7 mouse cellular contexts compared by ENCODE assay signal in the genomic region with DNA sequence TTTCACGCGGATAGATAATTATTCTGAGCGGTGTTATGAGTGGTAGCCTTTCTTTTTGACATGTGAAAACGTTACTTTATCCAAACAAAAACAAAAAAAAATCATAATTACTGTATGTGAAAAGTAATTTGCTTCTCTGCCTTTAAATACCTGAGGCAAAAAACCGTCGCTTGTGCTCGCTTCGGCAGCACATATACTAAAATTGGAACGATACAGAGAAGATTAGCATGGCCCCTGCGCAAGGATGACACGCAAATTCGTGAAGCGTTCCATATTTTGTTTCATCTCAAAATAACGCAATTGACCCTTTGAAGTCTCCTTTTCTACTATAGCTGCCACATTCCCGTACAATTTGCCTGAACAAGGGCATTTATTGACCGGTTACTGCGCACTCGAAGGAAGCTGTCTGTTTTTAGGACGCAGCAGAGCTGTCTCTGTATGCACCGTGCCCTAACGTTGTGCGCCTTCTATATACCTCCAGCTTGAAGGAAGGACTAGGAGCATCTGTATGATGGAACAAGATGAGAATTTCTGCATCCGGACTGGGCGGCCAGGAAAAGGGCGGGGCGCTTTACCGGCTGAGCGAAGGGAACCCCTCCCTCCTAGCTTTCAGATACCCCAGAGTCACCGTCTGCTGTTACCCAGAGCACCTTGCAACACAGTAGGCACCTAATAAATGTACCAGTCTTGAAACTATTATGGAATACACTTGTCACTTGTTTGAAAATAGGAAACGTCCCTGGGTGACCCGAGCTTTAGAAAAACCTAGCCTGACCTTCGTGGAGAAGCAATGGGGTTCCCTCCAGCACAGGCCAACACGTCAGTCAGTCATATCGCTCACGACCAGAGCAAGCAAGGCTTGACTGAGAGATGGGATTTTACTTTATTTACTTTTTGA. TPM values are rescaled to one million over a fixed set of nuclear protein-coding genes. Genes with fewer than 3 reads are reported as not detected.
DNase-seq lines count a peak whose midpoint lies in the region; ATAC-seq lines count a peak whose summit lies in the region.

No protein-coding gene starts in this region.

- 3% methylated on average over 35 of the region's 35 CpGs for WGBS in hindbrain, embryonic 15.5 days

- peak overlapping the region; percentile 64 for H3K9ac ChIP-seq in hindbrain, embryonic 15.5 days

- no peaks in the 10 kb centered on the region for H3K36me3 ChIP-seq in hindbrain, embryonic 15.5 days

- no peaks in the 10 kb centered on the region for H3K9me3 ChIP-seq in hindbrain, embryonic 15.5 days

- H3K4me1 ChIP-seq in hindbrain, embryonic 15.5 days (replicated peaks), result peaks cover 54% of the 10 kb centered on the region

- peak overlapping the region; percentile 56 for H3K4me3 ChIP-seq in hindbrain, embryonic 15.5 days

- peak overlapping the region; percentile 96 for H3K4me2 ChIP-seq in hindbrain, embryonic 15.5 days

- ATAC-seq in hindbrain, embryonic 15.5 days (ENCODE audit: low FRiP score, low read depth), result no peak; the same call in 1 of the 2 replicates

- DNase-seq in MEL-GATA-1-ER (ENCODE audit: extremely low read depth, low read depth), result peak; percentile 79
- DNase-seq in cerebellum, adult 8-10 months, result peak; percentile 79
- peak; percentile 54 to 70 for DNase-seq in frontal cortex, adult 2 months (ENCODE audit: extremely low spot score in 1 of 2, low spot score in 1 of 2)
- DNase-seq in left cerebral cortex, adult 11 months (ENCODE audit: low spot score), result peak; percentile 68
- DNase-seq in lung, postnatal 25 days (ENCODE audit: low spot score), result peak; percentile 82
- peak; percentile 67 to 82 for DNase-seq in right cerebral cortex, adult 2 months (ENCODE audit: low spot score in 2 of 2)

- H3K27me3 ChIP-seq in hindbrain, embryonic 15.5 days, result peaks cover 31% of the 10 kb centered on the region

- H3K27ac ChIP-seq in hindbrain, embryonic 15.5 days (replicated peaks), result peak overlapping the region; percentile 93

RNA-seq across cellular contexts. Expression of a gene that starts 1.5 kb away (rescaled TPM):
- 181 and 193 TPM in 2 replicates for polyA plus RNA-seq in frontal cortex, adult 2 months (2012; rRNA removed)
- polyA plus RNA-seq in hindbrain, embryonic 15.5 days (2015; fragmentation: Nextera tagmentation; extraction: Ambion mirVana), result 24.5 and 27.3 TPM in 2 replicates

RNA-seq across cellular contexts. Expression of a gene that starts 2.8 kb away (rescaled TPM):
- polyA plus RNA-seq in frontal cortex, adult 2 months (2012; rRNA removed), result 9.8 and 10.4 TPM in 2 replicates
- 29.4 and 33.6 TPM in 2 replicates for polyA plus RNA-seq in hindbrain, embryonic 15.5 days (2015; fragmentation: Nextera tagmentation; extraction: Ambion mirVana)

RNA-seq across cellular contexts. Expression of a gene that starts 10.7 kb away (rescaled TPM):
- polyA plus RNA-seq in frontal cortex, adult 2 months (2012; rRNA removed), result 12.4 and 13.0 TPM in 2 replicates
- polyA plus RNA-seq in hindbrain, embryonic 15.5 days (2015; fragmentation: Nextera tagmentation; extraction: Ambion mirVana), result 4.8 and 5.4 TPM in 2 replicates

RNA-seq across cellular contexts. Expression of a gene that starts 15.1 kb away (rescaled TPM):
- 0.17 and 0.38 TPM in 2 replicates for polyA plus RNA-seq in frontal cortex, adult 2 months (2012; rRNA removed)
- polyA plus RNA-seq in hindbrain, embryonic 15.5 days (2015; fragmentation: Nextera tagmentation; extraction: Ambion mirVana), result 0.29 and 0.34 TPM in 2 replicates

RNA-seq across cellular contexts. Expression of a gene that starts 25.6 kb away (rescaled TPM):
- polyA plus RNA-seq in frontal cortex, adult 2 months (2012; rRNA removed), result 63.2 and 65.9 TPM in 2 replicates
- 93.6 and 94.7 TPM in 2 replicates for polyA plus RNA-seq in hindbrain, embryonic 15.5 days (2015; fragmentation: Nextera tagmentation; extraction: Ambion mirVana)
